Mouse (Mus musculus) testis, adult 2 months (tissue): ENCODE results near the gene Hist1h2ad. TPM values are rescaled to one million over a fixed set of nuclear protein-coding genes. Genes with fewer than 3 reads are reported as not detected.
"Not testable (repeated sequence)": the region's sequence is repeated elsewhere in the genome, so short reads cannot be mapped to it uniquely, and the experiment has no call there.

Experiments
- H3K27ac ChIP-seq: fragments of 200-500 bp; 2 replicates; pipeline ENCODE4 v1.5.1; 2012; ENCODE audit warnings: low read depth, low read length; ENCODE audit not compliant: control insufficient read depth, insufficient read depth
- H3K27me3 ChIP-seq: fragments of 200-500 bp; 2 replicates; pipeline ENCODE4 v1.6.1; 2012; ENCODE audit warnings: mild to moderate bottlenecking, low read length, moderate library complexity; ENCODE audit not compliant: control insufficient read depth, insufficient read depth
- H3K36me3 ChIP-seq: fragments of 200-500 bp; 2 replicates; pipeline ENCODE4 v1.6.1; 2012; ENCODE audit warnings: mild to moderate bottlenecking, low read length; ENCODE audit not compliant: control insufficient read depth, insufficient read depth
- H3K4me1 ChIP-seq: fragments of 200-500 bp; 2 replicates; pipeline ENCODE4 v1.6.1; 2012; ENCODE audit warnings: low read length; ENCODE audit not compliant: control insufficient read depth, insufficient read depth
- H3K4me3 ChIP-seq: fragments of 200-500 bp; 2 replicates; pipeline ENCODE4 v1.5.1; 2012; ENCODE audit warnings: low read depth, mild to moderate bottlenecking, low read length, moderate library complexity, mixed read lengths; ENCODE audit not compliant: control insufficient read depth
- CTCF ChIP-seq: fragments of 200-500 bp; IDR thresholded peaks from 2 replicates; pipeline ENCODE4 v1.5.1; 2012; ENCODE audit warnings: low read depth, mild to moderate bottlenecking, inconsistent platforms, low read length, moderate library complexity; ENCODE audit not compliant: control insufficient read depth, insufficient read depth, insufficient replicate concordance
- POLR2A ChIP-seq: fragments of 200-500 bp; IDR thresholded peaks from 2 replicates; pipeline ENCODE4 v1.6.1; 2012; ENCODE audit warnings: low read depth, mild to moderate bottlenecking, inconsistent platforms, low read length, moderate library complexity; ENCODE audit not compliant: control insufficient read depth
- polyA plus RNA-seq: library from polyadenylated mRNA; depleted of rRNA; stranded (reverse); fragments of >200 nt; gene quantifications from 2 replicates; pipeline ENCODE4 v1.2.3, GENCODE M21; 2012; rRNA removed

The Hist1h2ad gene
- polyA plus RNA-seq = 0.90 and 1.0 TPM in 2 replicates

GRCm38 (mm10) chr13:23573898-23574524, at the start of gene Hist1h2ad, which contains the start of gene Hist1h2bf:
TSS of gene Hist1h2ad (plus strand) at chr13:23574381.
TSS of gene Hist1h2bf (minus strand) at chr13:23574196.
- not testable (repeated sequence) for H3K4me1 ChIP-seq, H3K36me3 ChIP-seq, H3K27me3 ChIP-seq
- peak within 1 kb of the TSS; percentile 62 for H3K4me3 ChIP-seq
- H3K27ac ChIP-seq = 0 out of 2 replicates have a peak within 1 kb of the TSS, but pooled peaks have one; percentile 53

- no peaks in the 10 kb centered on the region for H3K36me3 ChIP-seq
- no peaks in the 10 kb centered on the region for H3K27me3 ChIP-seq
- H3K27ac ChIP-seq = no peak overlapping the region
- TF ChIP-seq POLR2A = no peak
- peak; percentile 73; the same call in 1 of the 2 replicates for TF ChIP-seq CTCF
- H3K4me3 ChIP-seq = no peak overlapping the region
- H3K4me1 ChIP-seq = peaks cover 2% of the 10 kb centered on the region; the same call in 1 of the 2 replicates
Observed at GRCm38 (mm10) chr13:23524654-23525053, 49.5 kb upstream of the Hist1h2ad start.

- Histone ChIP-seq H3K36me3 (no peaks in the 10 kb centered on the region), H3K27me3 (no peaks in the 10 kb centered on the region), H3K4me3 (peak overlapping the region; percentile 31; the same call in 1 of the 2 replicates), H3K4me1 (peaks cover 2% of the 10 kb centered on the region; the same call in 1 of the 2 replicates), H3K27ac (no peak overlapping the region; the same call in 1 of the 2 replicates)
- TF ChIP-seq CTCF (no peak), POLR2A (no peak)
Observed at GRCm38 (mm10) chr13:23525901-23526300, 48.3 kb upstream of the Hist1h2ad start.

- Histone ChIP-seq H3K27ac (no peak overlapping the region), H3K4me1 (peaks cover 2% of the 10 kb centered on the region; the same call in 1 of the 2 replicates), H3K4me3 (no peak overlapping the region), H3K27me3 (no peaks in the 10 kb centered on the region), H3K36me3 (no peaks in the 10 kb centered on the region)
- TF ChIP-seq POLR2A = no peak
- no peak for TF ChIP-seq CTCF
Observed at GRCm38 (mm10) chr13:23526312-23526711, 47.9 kb upstream of the Hist1h2ad start.

- no peaks in the 10 kb centered on the region for H3K36me3 ChIP-seq
- H3K27me3 ChIP-seq = no peaks in the 10 kb centered on the region
- no peak for TF ChIP-seq POLR2A
- TF ChIP-seq CTCF = no peak
- peak overlapping the region; percentile 41; the same call in 1 of the 2 replicates for H3K4me3 ChIP-seq
- H3K4me1 ChIP-seq = peaks cover 7% of the 10 kb centered on the region; the same call in 1 of the 2 replicates
- H3K27ac ChIP-seq = no peak overlapping the region; the same call in 1 of the 2 replicates
Observed at GRCm38 (mm10) chr13:23529005-23529404, 45.2 kb upstream of the Hist1h2ad start.

- Histone ChIP-seq H3K36me3 (no peaks in the 10 kb centered on the region), H3K4me3 (no peak overlapping the region; the same call in 1 of the 2 replicates), H3K27ac (peak overlapping the region; percentile 99; the same call in 1 of the 2 replicates), H3K27me3 (no peaks in the 10 kb centered on the region), H3K4me1 (peaks cover 9% of the 10 kb centered on the region; the same call in 1 of the 2 replicates)
- no peak for TF ChIP-seq POLR2A
- TF ChIP-seq CTCF = no peak
Observed at GRCm38 (mm10) chr13:23529480-23530165, 44.6 kb upstream of the Hist1h2ad start.

GRCm38 (mm10) chr13:23530181-23530900, 43.8 kb upstream of the Hist1h2ad start:
- TF ChIP-seq CTCF = no peak
- no peak for TF ChIP-seq POLR2A
- no peaks in the 10 kb centered on the region for H3K27me3 ChIP-seq
- H3K4me1 ChIP-seq = peaks cover 9% of the 10 kb centered on the region
- H3K27ac ChIP-seq = peak overlapping the region; percentile 99
- H3K4me3 ChIP-seq = peak overlapping the region; percentile 79
- H3K36me3 ChIP-seq = no peaks in the 10 kb centered on the region
